Comparison of ENCODE assay signal across 8 mouse cellular contexts in the genomic region with DNA sequence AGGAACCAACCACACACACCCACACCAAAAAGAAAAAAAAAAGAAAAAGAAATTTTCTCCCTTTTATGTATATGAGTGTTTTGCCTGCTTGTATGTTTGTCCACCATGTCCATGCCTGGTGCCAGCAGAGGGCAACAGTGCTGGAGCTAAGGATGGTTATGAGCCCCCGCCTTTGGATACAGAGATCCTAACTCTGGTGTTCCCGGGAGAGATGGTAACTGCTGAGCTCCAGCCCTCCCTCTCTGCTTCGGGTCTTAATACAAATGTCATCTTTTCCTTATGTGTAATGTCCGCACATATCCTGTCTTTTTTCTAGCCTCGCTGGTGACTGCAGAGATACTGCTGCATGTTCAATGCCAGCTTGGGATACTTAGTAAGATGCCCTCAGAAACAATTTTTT. TPM values are rescaled to one million over a fixed set of nuclear protein-coding genes. Genes with fewer than 3 reads are reported as not detected.
DNase-seq lines count a peak whose midpoint lies in the region; ATAC-seq lines count a peak whose summit lies in the region.

No protein-coding gene starts in this region.

- no peak overlapping the region for H3K9ac ChIP-seq in heart, embryonic 15.5 days
- peak overlapping the region; percentile 57 for H3K9ac ChIP-seq in forebrain, embryonic 13.5 days
- peak overlapping the region; percentile 56 for H3K9ac ChIP-seq in midbrain, embryonic 13.5 days (replicated peaks)

- H3K27me3 ChIP-seq in heart, embryonic 15.5 days: peaks cover 40% of the 10 kb centered on the region
- H3K27me3 ChIP-seq in forebrain, embryonic 13.5 days: peaks cover 22% of the 10 kb centered on the region
- H3K27me3 ChIP-seq in midbrain, embryonic 13.5 days: peaks cover 21% of the 10 kb centered on the region

- peak overlapping the region; percentile 73 for H3K27ac ChIP-seq in heart, embryonic 15.5 days
- H3K27ac ChIP-seq in forebrain, embryonic 13.5 days: peak overlapping the region; percentile 96
- peak overlapping the region; percentile 92 for H3K27ac ChIP-seq in midbrain, embryonic 13.5 days

- ATAC-seq in heart, embryonic 15.5 days (replicated peaks; ENCODE audit: insufficient number of reproducible peaks, insufficient read depth, low FRiP score, low read depth): no peak
- ATAC-seq in forebrain, embryonic 13.5 days: 0 out of 2 replicates have a peak, but pooled peaks have one; percentile 5
- no peak; the same call in 1 of the 2 replicates for ATAC-seq in midbrain, embryonic 13.5 days

- H3K4me3 ChIP-seq in heart, embryonic 15.5 days: peak overlapping the region; percentile 56
- H3K4me3 ChIP-seq in forebrain, embryonic 13.5 days: peak overlapping the region; percentile 53
- H3K4me3 ChIP-seq in midbrain, embryonic 13.5 days (replicated peaks): peak overlapping the region; percentile 61

- WGBS in heart, embryonic 15.5 days: 16% methylated on average over 5 of the region's 5 CpGs
- WGBS in forebrain, embryonic 13.5 days: 3% methylated on average over 5 of the region's 5 CpGs
- WGBS in midbrain, embryonic 13.5 days: 4% methylated on average over 5 of the region's 5 CpGs

- no peaks in the 10 kb centered on the region for H3K36me3 ChIP-seq in heart, embryonic 15.5 days
- no peaks in the 10 kb centered on the region for H3K36me3 ChIP-seq in forebrain, embryonic 13.5 days (ENCODE audit: poor library complexity, severe bottlenecking)
- H3K36me3 ChIP-seq in midbrain, embryonic 13.5 days: no peaks in the 10 kb centered on the region; the same call in 1 of the 2 replicates

- H3K4me2 ChIP-seq in heart, embryonic 15.5 days: peak overlapping the region; percentile 88
- peak overlapping the region; percentile 78 for H3K4me2 ChIP-seq in forebrain, embryonic 13.5 days
- H3K4me2 ChIP-seq in midbrain, embryonic 13.5 days (replicated peaks): peak overlapping the region; percentile 82

- DNase-seq in heart, adult 11 months: no peak
- peak; percentile 83 for DNase-seq in brain, adult 2 months (ENCODE audit: low read depth, low spot score)
- no peak for DNase-seq in testis, postnatal 14 days (ENCODE audit: low spot score)
- no peak for DNase-seq in yolk sac, embryonic 10.5 days (ENCODE audit: low spot score)
- no peak for DNase-seq in adipocyte (ENCODE audit: low spot score)

- H3K9me3 ChIP-seq in heart, embryonic 15.5 days (replicated peaks): no peaks in the 10 kb centered on the region
- H3K9me3 ChIP-seq in forebrain, embryonic 13.5 days (replicated peaks): no peaks in the 10 kb centered on the region
- H3K9me3 ChIP-seq in midbrain, embryonic 13.5 days: no peaks in the 10 kb centered on the region

- peaks cover 24% of the 10 kb centered on the region for H3K4me1 ChIP-seq in heart, embryonic 15.5 days (replicated peaks)
- H3K4me1 ChIP-seq in forebrain, embryonic 13.5 days: peaks cover 18% of the 10 kb centered on the region
- peaks cover 42% of the 10 kb centered on the region for H3K4me1 ChIP-seq in midbrain, embryonic 13.5 days (replicated peaks)

RNA-seq across cellular contexts. Expression of gene Mypop, which starts 1.1 kb away (rescaled TPM):
- polyA plus RNA-seq in heart, embryonic 15.5 days (2015; fragmentation: Nextera tagmentation; extraction: Ambion mirVana): 2.2 and 2.3 TPM in 2 replicates
- 2.8 TPM in 2 replicates for polyA plus RNA-seq in forebrain, embryonic 13.5 days (2015; fragmentation: Nextera tagmentation; extraction: Ambion mirVana)
- polyA plus RNA-seq in midbrain, embryonic 13.5 days (2015; fragmentation: Nextera tagmentation; extraction: Ambion mirVana): 3.8 and 4.2 TPM in 2 replicates

RNA-seq across cellular contexts. Expression of gene Nanos2, which starts 2.8 kb away (rescaled TPM):
- not detected in 2 replicates for polyA plus RNA-seq in heart, embryonic 15.5 days (2015; fragmentation: Nextera tagmentation; extraction: Ambion mirVana)
- polyA plus RNA-seq in forebrain, embryonic 13.5 days (2015; fragmentation: Nextera tagmentation; extraction: Ambion mirVana): 0.68 and 0.69 TPM in 2 replicates
- 0.26 and 0.58 TPM in 2 replicates for polyA plus RNA-seq in midbrain, embryonic 13.5 days (2015; fragmentation: Nextera tagmentation; extraction: Ambion mirVana)

RNA-seq across cellular contexts. Expression of gene Irf2bp1, which starts 13.8 kb away (rescaled TPM):
- 11.5 and 17.6 TPM in 2 replicates for polyA plus RNA-seq in heart, embryonic 15.5 days (2015; fragmentation: Nextera tagmentation; extraction: Ambion mirVana)
- polyA plus RNA-seq in forebrain, embryonic 13.5 days (2015; fragmentation: Nextera tagmentation; extraction: Ambion mirVana): 22.1 and 23.3 TPM in 2 replicates
- polyA plus RNA-seq in midbrain, embryonic 13.5 days (2015; fragmentation: Nextera tagmentation; extraction: Ambion mirVana): 21.6 and 29.4 TPM in 2 replicates

RNA-seq across cellular contexts. Expression of gene Foxa3, which starts 33.3 kb away (rescaled TPM):
- polyA plus RNA-seq in heart, embryonic 15.5 days (2015; fragmentation: Nextera tagmentation; extraction: Ambion mirVana): 0.14 and 0.61 TPM in 2 replicates
- polyA plus RNA-seq in forebrain, embryonic 13.5 days (2015; fragmentation: Nextera tagmentation; extraction: Ambion mirVana): not detected in 2 replicates
- polyA plus RNA-seq in midbrain, embryonic 13.5 days (2015; fragmentation: Nextera tagmentation; extraction: Ambion mirVana): not detected in 2 replicates

RNA-seq across cellular contexts. Expression of gene Sympk, which starts 34.2 kb away (rescaled TPM):
- polyA plus RNA-seq in heart, embryonic 15.5 days (2015; fragmentation: Nextera tagmentation; extraction: Ambion mirVana): 19.6 and 27.3 TPM in 2 replicates
- polyA plus RNA-seq in forebrain, embryonic 13.5 days (2015; fragmentation: Nextera tagmentation; extraction: Ambion mirVana): 34.3 and 36.7 TPM in 2 replicates
- 31.8 and 37.2 TPM in 2 replicates for polyA plus RNA-seq in midbrain, embryonic 13.5 days (2015; fragmentation: Nextera tagmentation; extraction: Ambion mirVana)
